Mouse (Mus musculus) left cerebral cortex, adult 8-10 months (tissue): ENCODE data around the gene Tollip. TPM values are rescaled to one million over a fixed set of nuclear protein-coding genes. Genes with fewer than 3 reads are reported as not detected.
A peak's percentile ranks its signal among the peaks of the same experiment; 100 is the strongest.
"Not testable (repeated sequence)": the region's sequence is repeated elsewhere in the genome, so short reads cannot be mapped to it uniquely, and the experiment has no call there.

Experiments
- DNase-seq, 2 experiments: peaks; one replicate each; pipeline ENCODE4 v3.0.0; 2022; ENCODE audit warnings: low spot score in 2 of 2
- total RNA-seq, 4 experiments: library from RNA; stranded (reverse); gene quantifications; 2 replicates each; pipeline ENCODE4 v1.2.4; 2022

Gene Tollip
- total RNA-seq, 4 experiments from 2014 or later: 107 to 115 (median 111) TPM

DNA sequence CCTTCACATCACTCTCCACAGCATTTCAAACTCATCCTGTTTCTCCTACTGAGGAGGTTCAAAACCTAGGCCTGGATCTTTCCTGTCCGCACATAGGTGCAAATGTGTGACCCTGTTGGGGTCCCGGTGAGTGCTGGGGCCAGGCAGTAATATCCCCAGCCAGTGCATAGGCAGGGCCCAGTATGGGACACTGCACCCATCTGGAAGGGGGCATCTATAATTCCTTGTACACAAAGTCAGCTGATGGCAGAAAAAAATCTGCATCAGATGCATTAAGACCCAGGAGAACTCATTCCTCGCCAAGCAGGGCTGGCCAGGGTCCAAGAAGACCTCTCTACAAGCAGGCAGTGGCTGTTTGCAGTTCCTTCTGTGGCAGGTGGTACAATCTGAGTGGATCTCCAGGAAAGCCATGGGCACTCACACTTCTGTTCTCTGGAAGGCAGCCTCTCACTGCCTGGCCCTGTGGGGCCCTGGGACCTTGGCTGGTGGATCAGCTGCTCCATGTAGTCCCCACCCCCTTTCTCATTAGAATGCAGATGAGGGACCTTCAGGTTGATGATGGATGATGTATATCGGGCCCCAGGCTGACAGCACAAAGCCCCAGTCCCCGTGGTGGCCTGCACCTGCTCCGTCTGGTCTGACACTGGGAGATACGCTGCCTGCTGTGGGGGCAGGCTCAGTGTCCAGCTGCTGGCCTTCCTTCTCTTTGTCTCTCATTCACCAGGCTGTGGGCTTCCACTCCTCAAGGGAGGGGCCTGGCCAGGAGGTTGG lies 16.0 kb upstream of the Tollip start:
- no peak for DNase-seq

DNA sequence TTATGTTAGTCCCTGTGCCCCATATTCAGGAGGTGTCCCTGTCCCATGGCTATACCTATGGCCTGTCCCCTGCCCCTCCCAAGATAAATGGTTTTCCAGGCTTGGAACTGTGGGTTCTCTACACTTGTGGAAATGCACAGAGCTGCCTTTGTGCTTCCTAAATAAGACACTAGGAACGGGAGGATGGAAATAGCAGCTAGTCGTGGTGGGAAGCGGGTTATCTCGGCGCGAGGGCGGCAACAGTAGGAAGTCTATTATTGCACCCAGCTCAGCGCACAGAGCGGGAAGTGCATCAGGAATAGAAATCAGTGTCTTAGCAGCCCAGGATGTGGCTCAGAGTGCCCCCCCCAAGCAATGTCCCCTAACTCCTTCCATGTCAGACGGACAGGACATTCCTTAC lies 10.3 kb upstream of the Tollip start:
- peak in 1 of 2 experiments; percentile 77 for DNase-seq

DNA sequence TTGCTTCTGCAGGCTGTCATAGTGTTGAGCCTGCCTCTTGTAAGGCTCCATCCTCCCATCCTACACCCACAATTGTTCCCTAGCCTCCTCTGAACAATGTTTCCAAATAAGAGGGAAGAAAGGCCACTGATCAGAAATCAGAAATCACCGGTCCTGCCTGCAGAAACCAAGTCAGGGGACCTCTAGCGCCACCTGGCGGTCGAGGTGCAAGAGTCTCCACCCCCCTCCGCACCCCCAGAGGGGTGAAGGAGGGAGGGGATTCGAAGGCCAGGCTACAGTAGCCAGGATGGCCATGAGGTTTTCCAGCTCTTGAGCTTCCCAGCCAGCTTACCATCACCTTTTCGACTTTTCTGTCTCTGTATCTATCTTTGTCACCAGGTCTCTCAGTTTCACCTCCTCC lies 6.6 kb upstream of the Tollip start:
- DNase-seq: peak in 1 of 2 experiments; percentile 69

DNA sequence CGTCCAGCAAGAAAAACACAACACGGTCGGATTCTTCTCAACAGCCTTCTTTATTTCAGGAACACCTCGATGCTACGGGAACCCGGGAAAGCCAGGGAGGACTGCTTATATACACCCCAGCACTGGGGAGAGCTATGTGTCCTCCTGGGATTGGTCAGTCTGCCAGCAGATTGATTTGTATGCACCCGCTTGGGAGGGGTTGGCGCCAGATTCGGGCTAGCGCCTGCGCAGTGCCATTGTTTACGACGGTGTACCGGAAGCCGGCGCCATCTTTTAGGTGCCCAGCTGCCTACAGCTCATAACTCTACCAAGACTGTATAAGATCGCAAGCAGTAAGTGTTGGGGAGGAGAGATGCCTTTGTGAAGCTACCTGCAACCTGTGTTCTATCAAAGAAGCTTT lies 5.8 kb upstream of the Tollip start:
- DNase-seq: not testable (repeated sequence)

DNA sequence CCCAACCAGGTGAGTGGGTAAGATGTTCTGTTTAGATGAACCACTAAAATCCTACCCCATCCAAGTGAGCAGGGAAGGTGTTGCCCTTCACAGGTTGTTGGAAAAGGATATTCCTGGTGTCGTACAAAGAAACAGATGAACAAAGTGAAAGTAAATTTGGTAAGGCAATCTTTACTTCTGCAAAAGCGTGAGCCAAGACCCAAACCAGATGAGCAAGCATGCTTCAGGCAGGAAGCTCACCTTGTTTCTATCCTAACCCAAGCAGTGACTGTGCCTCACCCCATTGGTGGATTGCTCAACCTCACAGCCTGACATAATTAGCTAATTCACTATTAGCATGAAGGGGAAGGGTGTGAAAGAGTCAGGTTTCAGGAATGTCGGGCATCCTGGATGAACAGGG lies 7.0 kb downstream of the Tollip start:
- no peak for DNase-seq

- DNase-seq: no peak
Measured at GRCm38 (mm10) chr7:141908591-141908990, 9.7 kb downstream of the Tollip start.

- DNase-seq: peak; percentile 28 to 60
Measured at GRCm38 (mm10) chr7:141902791-141903190, 15.5 kb downstream of the Tollip start.

- peak; percentile 91 to 98 for DNase-seq
Measured at GRCm38 (mm10) chr7:141902269-141902729, 16.0 kb downstream of the Tollip start.

- peak in 1 of 2 experiments; percentile 34 for DNase-seq
Measured at GRCm38 (mm10) chr7:141901825-141902224, 16.5 kb downstream of the Tollip start.

GRCm38 (mm10) chr7:141892151-141892550 lies 26.2 kb downstream of the Tollip start:
- no peak for DNase-seq

- no peak for DNase-seq
Measured at GRCm38 (mm10) chr7:141878813-141879212, 39.5 kb downstream of the Tollip start.

- DNase-seq: no peak
Measured at GRCm38 (mm10) chr7:141874891-141875290, 43.4 kb downstream of the Tollip start.

DNA sequence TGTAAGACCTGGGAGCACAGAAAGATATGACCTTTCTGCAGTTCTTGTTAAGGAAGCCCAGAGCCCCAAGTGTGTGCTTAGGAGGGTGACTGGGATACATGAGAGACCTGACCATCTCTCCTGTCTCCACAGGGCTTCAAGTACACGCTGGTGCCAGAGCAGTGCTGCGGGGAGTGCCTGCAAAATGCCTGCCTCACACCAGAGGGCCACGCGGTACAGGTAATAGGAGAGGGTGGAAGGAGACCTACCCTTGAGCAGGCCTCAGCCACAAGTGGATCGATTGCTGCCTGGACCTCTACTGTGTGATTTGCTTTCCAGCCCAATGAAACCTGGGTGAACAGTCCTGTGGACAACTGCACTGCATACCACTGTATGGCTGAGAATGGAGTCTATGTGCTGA lies 47.8 kb downstream of the Tollip start:
- DNase-seq: no peak

GRCm38 (mm10) chr7:141869644-141870043 lies 48.7 kb downstream of the Tollip start:
- DNase-seq: no peak

- no peak for DNase-seq
Measured at GRCm38 (mm10) chr7:141861046-141861445, 57.3 kb downstream of the Tollip start.

GRCm38 (mm10) chr7:141840354-141840753 lies 78.0 kb downstream of the Tollip start:
- no peak for DNase-seq

- no peak for DNase-seq
Measured at GRCm38 (mm10) chr7:141838779-141839178, 79.5 kb downstream of the Tollip start, which contains the start of gene Muc5b. Gene Muc5b, plus strand, starts transcription at chr7:141839070.

- no peak for DNase-seq
Measured at GRCm38 (mm10) chr7:141836423-141836822, 81.9 kb downstream of the Tollip start.

DNA sequence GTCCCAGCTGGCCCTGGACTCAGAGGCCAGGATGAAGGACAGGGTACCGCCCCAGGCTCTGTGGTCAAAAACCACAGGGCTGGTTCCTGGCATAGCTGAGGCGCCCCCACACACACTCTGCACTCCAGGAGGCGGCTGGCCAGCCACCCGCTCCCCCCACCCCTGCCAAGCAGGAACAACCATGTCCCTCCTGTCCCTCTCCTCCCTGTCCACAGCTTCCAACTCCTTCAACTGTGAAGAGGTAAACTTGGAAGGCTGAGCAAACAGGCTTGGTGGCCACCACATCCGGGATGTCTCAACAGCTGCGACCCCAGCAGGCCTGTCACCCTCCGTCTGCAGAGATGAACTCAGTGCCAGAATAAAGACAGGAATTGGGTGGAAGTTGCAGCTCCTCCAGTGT lies 82.4 kb downstream of the Tollip start:
- no peak for DNase-seq
